17 mouse cellular contexts compared by ENCODE assay signal in genomic region chr4:24714367-24714766, GRCm38 (mm10).
DNase-seq lines count a peak whose midpoint lies in the region; ATAC-seq and TF ChIP-seq lines count a peak whose summit lies in the region.
"Had no signal": no experiment of that assay in that cellular context is flagged by ENCODE, and none has a peak within 500 bp of the region (broad histone marks: within the 10 kb centered on the region; RNA-seq: fewer than 3 reads in every experiment).

No protein-coding gene starts in this region.

- DNase-seq in forebrain, postnatal 0 days, result peak; percentile 44
- peak; percentile 17 for DNase-seq in layer of hippocampus, adult 9-10 months (ENCODE audit: low spot score)
- DNase-seq in layer of hippocampus, adult 8-10 months (ENCODE audit: low spot score in 2 of 2), result no peak
- peak; percentile 25 for DNase-seq in NIH3T3 (ENCODE audit: low read depth)
- DNase-seq in midbrain, postnatal 0 days (ENCODE audit: low spot score), result peak; percentile 63
- no peak for DNase-seq in spleen, adult 18-20 months
- DNase-seq in heart, postnatal 25 days (ENCODE audit: low spot score), result no peak
- DNase-seq: adrenal gland, postnatal 10 days; gastrocnemius, postnatal 36 days; kidney, adult 9 months; layer of hippocampus, adult 9-11 months; left cerebral cortex, postnatal 4 days; lung, postnatal 4 days had no signal

- intact Hi-C loops in heart, postnatal 25 days (cut with DNase I), result no loop called here

- 78% methylated on average over 10 of the region's 10 CpGs for WGBS in forebrain, postnatal 0 days
- 82% methylated on average over 10 of the region's 10 CpGs for WGBS in forebrain, embryonic 13.5 days
- WGBS in midbrain, postnatal 0 days, result 61% methylated on average over 10 of the region's 10 CpGs

- H3K27me3 ChIP-seq in forebrain, postnatal 0 days (ENCODE audit: insufficient read depth, low read length), result no peaks in the 10 kb centered on the region
- H3K27me3 ChIP-seq in forebrain, embryonic 13.5 days, result no peaks in the 10 kb centered on the region
- H3K27me3 ChIP-seq in midbrain, postnatal 0 days (ENCODE audit: insufficient read depth, low read length), result no peaks in the 10 kb centered on the region
- H3K27me3 ChIP-seq: embryonic facial prominence, embryonic 12.5 days; heart, embryonic 15.5 days; liver, embryonic 15.5 days had no signal

- H3K4me1 ChIP-seq in forebrain, postnatal 0 days (ENCODE audit: insufficient read depth), result no peaks in the 10 kb centered on the region
- H3K4me1 ChIP-seq in forebrain, embryonic 13.5 days, result peaks cover 4% of the 10 kb centered on the region; the same call in 1 of the 2 replicates
- H3K4me1 ChIP-seq in midbrain, postnatal 0 days (ENCODE audit: insufficient read depth, low read length), result no peaks in the 10 kb centered on the region
- H3K4me1 ChIP-seq: embryonic facial prominence, embryonic 12.5 days; heart, embryonic 15.5 days; liver, embryonic 15.5 days had no signal

- no peak overlapping the region for H3K9ac ChIP-seq in forebrain, postnatal 0 days
- H3K9ac ChIP-seq in forebrain, embryonic 13.5 days, result no peak overlapping the region
- H3K9ac ChIP-seq in midbrain, postnatal 0 days (replicated peaks; ENCODE audit: low read length, poor library complexity, severe bottlenecking), result no peak overlapping the region
- H3K9ac ChIP-seq: embryonic facial prominence, embryonic 12.5 days; heart, embryonic 15.5 days; liver, embryonic 15.5 days had no signal

- no peaks in the 10 kb centered on the region for H3K36me3 ChIP-seq in forebrain, postnatal 0 days (ENCODE audit: insufficient read depth)
- no peaks in the 10 kb centered on the region for H3K36me3 ChIP-seq in forebrain, embryonic 13.5 days (ENCODE audit: poor library complexity, severe bottlenecking)
- no peaks in the 10 kb centered on the region for H3K36me3 ChIP-seq in midbrain, postnatal 0 days (ENCODE audit: insufficient read depth, low read length)
- H3K36me3 ChIP-seq: embryonic facial prominence, embryonic 12.5 days; heart, embryonic 15.5 days; liver, embryonic 15.5 days had no signal

- H3K4me2 ChIP-seq in forebrain, postnatal 0 days (ENCODE audit: low read depth), result no peak overlapping the region
- H3K4me2 ChIP-seq in forebrain, embryonic 13.5 days, result no peak overlapping the region
- no peak overlapping the region for H3K4me2 ChIP-seq in midbrain, postnatal 0 days (ENCODE audit: low read depth, low read length, poor library complexity, severe bottlenecking)
- H3K4me2 ChIP-seq: embryonic facial prominence, embryonic 12.5 days; heart, embryonic 15.5 days; liver, embryonic 15.5 days had no signal

- H3K4me3 ChIP-seq in forebrain, postnatal 0 days (ENCODE audit: low read depth, low read length), result no peak overlapping the region
- no peak overlapping the region for H3K4me3 ChIP-seq in forebrain, embryonic 13.5 days
- H3K4me3 ChIP-seq in midbrain, postnatal 0 days (ENCODE audit: low read depth, low read length), result no peak overlapping the region
- H3K4me3 ChIP-seq: embryonic facial prominence, embryonic 12.5 days; heart, embryonic 15.5 days; liver, embryonic 15.5 days had no signal

- peak; percentile 50 for TF ChIP-seq CTCF in forebrain, postnatal 0 days (IDR thresholded peaks at IDR 0.05; ENCODE audit: low read depth)
- peak; percentile 75 for TF ChIP-seq CTCF in midbrain, postnatal 0 days (IDR thresholded peaks at IDR 0.05)

- H3K9me3 ChIP-seq in forebrain, postnatal 0 days (ENCODE audit: low read length), result no peaks in the 10 kb centered on the region
- no peaks in the 10 kb centered on the region for H3K9me3 ChIP-seq in forebrain, embryonic 13.5 days (replicated peaks)
- no peaks in the 10 kb centered on the region for H3K9me3 ChIP-seq in midbrain, postnatal 0 days (ENCODE audit: low read length)
- H3K9me3 ChIP-seq: embryonic facial prominence, embryonic 12.5 days; heart, embryonic 15.5 days; liver, embryonic 15.5 days had no signal

- ATAC-seq in forebrain, postnatal 0 days, result no peak
- no peak for ATAC-seq in forebrain, embryonic 13.5 days
- no peak for ATAC-seq in midbrain, postnatal 0 days (ENCODE audit: low FRiP score)

- H3K27ac ChIP-seq in forebrain, postnatal 0 days (ENCODE audit: low read depth, low read length), result no peak overlapping the region
- no peak overlapping the region for H3K27ac ChIP-seq in forebrain, embryonic 13.5 days
- H3K27ac ChIP-seq in midbrain, postnatal 0 days (ENCODE audit: low read depth, low read length), result no peak overlapping the region
- H3K27ac ChIP-seq: embryonic facial prominence, embryonic 12.5 days; heart, embryonic 15.5 days; liver, embryonic 15.5 days had no signal

Comparison
In these comparisons a context has a peak if more than half of its experiments do, and no peak if none do; other contexts are left out.
1. DNase-seq: peak in forebrain, postnatal 0 days (single experiment), layer of hippocampus, adult 9-10 months (single experiment), NIH3T3 (single experiment) and midbrain, postnatal 0 days (single experiment); none in layer of hippocampus, adult 8-10 months (0 of 2), spleen, adult 18-20 months (0 of 2) and heart, postnatal 25 days (single experiment).